Comparison of ENCODE assay signal across 11 mouse cellular contexts in genomic region chr9:115909155-115909554, GRCm38 (mm10). TPM values are rescaled to one million over a fixed set of nuclear protein-coding genes. Genes with fewer than 3 reads are reported as not detected.
DNase-seq lines count a peak whose midpoint lies in the region; ATAC-seq and TF ChIP-seq lines count a peak whose summit lies in the region.
"Had no signal": no experiment of that assay in that cellular context is flagged by ENCODE, and none has a peak within 500 bp of the region (broad histone marks: within the 10 kb centered on the region; RNA-seq: fewer than 3 reads in every experiment).

TSS of gene Gadl1 (plus strand) at chr9:115909455.

- peak within 1 kb of the TSS; percentile 53 for H3K4me2 ChIP-seq in heart, embryonic 14.5 days (ENCODE audit: low read length)
- H3K4me2 ChIP-seq in lung, embryonic 14.5 days: peak within 1 kb of the TSS; percentile 16; the same call in 1 of the 2 replicates
- H3K4me2 ChIP-seq in embryonic facial prominence, embryonic 15.5 days (replicated peaks): peak within 1 kb of the TSS; percentile 27
- H3K4me2 ChIP-seq in limb, embryonic 11.5 days (ENCODE audit: low read depth, severe bottlenecking): peak within 1 kb of the TSS; percentile 29; the same call in 1 of the 2 replicates

- H3K36me3 ChIP-seq in heart, embryonic 14.5 days (ENCODE audit: control insufficient read depth, insufficient read depth, low read length): no peaks in the 10 kb centered on the region
- no peaks in the 10 kb centered on the region for H3K36me3 ChIP-seq in lung, embryonic 14.5 days (ENCODE audit: insufficient read depth)
- no peaks in the 10 kb centered on the region for H3K36me3 ChIP-seq in embryonic facial prominence, embryonic 15.5 days
- H3K36me3 ChIP-seq in limb, embryonic 11.5 days (ENCODE audit: control insufficient read depth, insufficient read depth, low read length): no peaks in the 10 kb centered on the region; the same call in 1 of the 2 replicates

- no peak for DNase-seq in heart, postnatal 4 days
- no peak for DNase-seq in lung, embryonic 14.5 days
- no peak for DNase-seq in lung, adult 2 months
- no peak for DNase-seq in limb, embryonic 11.5 days (ENCODE audit: low spot score)
- no peak for DNase-seq in layer of hippocampus, adult 9-10 months (ENCODE audit: low spot score)
- DNase-seq: cerebellum, adult 9-10 months; kidney, postnatal 36 days; lung, postnatal 10 days had no signal

- peaks cover 13% of the 10 kb centered on the region in 2 experiments for H3K4me1 ChIP-seq in heart, embryonic 14.5 days (ENCODE audit: control insufficient read depth in 2 of 2, insufficient read depth in 2 of 2, low read length in 2 of 2)
- no peaks in the 10 kb centered on the region for H3K4me1 ChIP-seq in lung, embryonic 14.5 days (ENCODE audit: insufficient read depth)
- no peaks in the 10 kb centered on the region for H3K4me1 ChIP-seq in lung, adult 2 months (ENCODE audit: control insufficient read depth, insufficient read depth, low read length)
- H3K4me1 ChIP-seq in embryonic facial prominence, embryonic 15.5 days: peaks cover 7% of the 10 kb centered on the region; the same call in 1 of the 2 replicates
- H3K4me1 ChIP-seq in limb, embryonic 11.5 days (ENCODE audit: control insufficient read depth, insufficient read depth, low read length): peaks cover 5% of the 10 kb centered on the region; the same call in 1 of the 2 replicates

- TF ChIP-seq POLR2A in lung, adult 2 months (IDR thresholded peaks at IDR 0.05; ENCODE audit: borderline replicate concordance, extremely low read depth, low read depth, low read length): no peak

- no peaks in the 10 kb centered on the region for H3K27me3 ChIP-seq in heart, embryonic 14.5 days (ENCODE audit: control insufficient read depth, insufficient read depth, low read length)
- no peaks in the 10 kb centered on the region for H3K27me3 ChIP-seq in lung, embryonic 14.5 days (ENCODE audit: insufficient read depth, low read length)
- no peaks in the 10 kb centered on the region; the same call in 1 of the 2 replicates for H3K27me3 ChIP-seq in embryonic facial prominence, embryonic 15.5 days
- H3K27me3 ChIP-seq in limb, embryonic 11.5 days (ENCODE audit: control insufficient read depth, insufficient read depth, low read length): no peaks in the 10 kb centered on the region

- no peak for TF ChIP-seq CTCF in lung, embryonic 14.5 days (IDR thresholded peaks at IDR 0.05; ENCODE audit: low read depth)
- TF ChIP-seq CTCF in lung, adult 2 months (IDR thresholded peaks at IDR 0.05; ENCODE audit: insufficient read depth, low read length): no peak

- peak within 1 kb of the TSS in 1 of 2 experiments; percentile 16; a peak in 2 of 4 replicates for H3K4me3 ChIP-seq in heart, embryonic 14.5 days (ENCODE audit: control insufficient read depth in 1 of 2, insufficient read depth in 1 of 2, low read depth in 1 of 2, low read length in 2 of 2)
- no peak within 1 kb of the TSS for H3K4me3 ChIP-seq in lung, embryonic 14.5 days (ENCODE audit: low read depth, low read length)
- no peak within 1 kb of the TSS for H3K4me3 ChIP-seq in lung, adult 2 months (replicated peaks; ENCODE audit: extremely low read depth, low read depth, low read length)
- H3K4me3 ChIP-seq in embryonic facial prominence, embryonic 15.5 days (replicated peaks): no peak within 1 kb of the TSS
- H3K4me3 ChIP-seq in limb, embryonic 11.5 days (ENCODE audit: low read depth, low read length): no peak within 1 kb of the TSS

- ATAC-seq in heart, embryonic 14.5 days (ENCODE audit: insufficient number of reproducible peaks, insufficient read depth, low FRiP score, low read depth): no peak
- ATAC-seq in lung, embryonic 14.5 days (ENCODE audit: insufficient read depth): no peak
- ATAC-seq in embryonic facial prominence, embryonic 15.5 days (ENCODE audit: insufficient number of reproducible peaks, low FRiP score, low TSS enrichment, low read depth): no peak
- no peak for ATAC-seq in limb, embryonic 11.5 days (ENCODE audit: insufficient number of reproducible peaks, low FRiP score, low TSS enrichment, low read depth)

- peak within 1 kb of the TSS; percentile 38; the same call in 1 of the 2 replicates for H3K9ac ChIP-seq in heart, embryonic 14.5 days (ENCODE audit: low read length)
- H3K9ac ChIP-seq in lung, embryonic 14.5 days: no peak within 1 kb of the TSS
- no peak within 1 kb of the TSS for H3K9ac ChIP-seq in embryonic facial prominence, embryonic 15.5 days
- no peak within 1 kb of the TSS for H3K9ac ChIP-seq in limb, embryonic 11.5 days (ENCODE audit: low read length)

- H3K9me3 ChIP-seq in heart, embryonic 14.5 days (ENCODE audit: control insufficient read depth, low read length): no peaks in the 10 kb centered on the region
- H3K9me3 ChIP-seq in lung, embryonic 14.5 days (ENCODE audit: low read depth, low read length): no peaks in the 10 kb centered on the region
- no peaks in the 10 kb centered on the region for H3K9me3 ChIP-seq in embryonic facial prominence, embryonic 15.5 days (replicated peaks)
- no peaks in the 10 kb centered on the region for H3K9me3 ChIP-seq in limb, embryonic 11.5 days (ENCODE audit: control insufficient read depth, low read length)

- WGBS in heart, embryonic 14.5 days: 74% methylated on average over 9 of the region's 9 CpGs
- 70% methylated on average over 9 of the region's 9 CpGs for WGBS in lung, embryonic 14.5 days
- WGBS in lung, adult 2 months: 77% methylated on average over 9 of the region's 9 CpGs
- WGBS in embryonic facial prominence, embryonic 15.5 days: 64% methylated on average over 9 of the region's 9 CpGs
- WGBS in limb, embryonic 11.5 days: 78% methylated on average over 9 of the region's 9 CpGs

- H3K27ac ChIP-seq in heart, embryonic 14.5 days (replicated peaks in 1 of 2; ENCODE audit: control insufficient read depth in 1 of 2, insufficient read depth in 1 of 2, low read depth in 2 of 2, low read length in 2 of 2): no peak within 1 kb of the TSS
- no peak within 1 kb of the TSS for H3K27ac ChIP-seq in lung, embryonic 14.5 days (ENCODE audit: low read depth)
- no peak within 1 kb of the TSS for H3K27ac ChIP-seq in embryonic facial prominence, embryonic 15.5 days (replicated peaks)
- no peak within 1 kb of the TSS for H3K27ac ChIP-seq in limb, embryonic 11.5 days (replicated peaks; ENCODE audit: low read depth, low read length)

RNA-seq across cellular contexts. Expression of gene Gadl1, which starts in this region (rescaled TPM):
- 0.90 and 1.1 TPM in 2 replicates for polyA plus RNA-seq in heart, embryonic 14.5 days (2014; fragmentation: Nextera tagmentation; extraction: Ambion mirVana)
- 1 to 10 TPM; 1.0 to 1.2 TPM for total RNA-seq in heart, postnatal 4 days (2021)
- 0.45 and 0.54 TPM in 2 replicates for polyA plus RNA-seq in lung, embryonic 14.5 days (2014; fragmentation: Nextera tagmentation; extraction: Ambion mirVana)
- polyA plus RNA-seq in lung, adult 2 months (2012; rRNA removed): 0.05 TPM in 1 of 2 replicates, not detected in the other
- polyA plus RNA-seq in embryonic facial prominence, embryonic 15.5 days (2015; fragmentation: Nextera tagmentation; extraction: Ambion mirVana): 1.7 and 2.6 TPM in 2 replicates
- polyA plus RNA-seq in limb, embryonic 11.5 days (2014; fragmentation: Nextera tagmentation; extraction: Ambion mirVana): 0.59 and 0.89 TPM in 2 replicates
- total RNA-seq: monocyte, adult 5-6 weeks had no signal
